Mouse (Mus musculus) liver, adult 2 months (tissue): ENCODE results near the gene Tmem132b.

Source experiments
- CTCF ChIP-seq: fragments of 200-500 bp; IDR thresholded peaks from 2 replicates; pipeline ENCODE4 v1.5.1; 2011; ENCODE audit warnings: low read depth, low read length, control low read depth
- POLR2A ChIP-seq: fragments of 200-500 bp; IDR thresholded peaks from 2 replicates; pipeline ENCODE4 v1.6.1; 2011; ENCODE audit warnings: low read length, control low read depth; ENCODE audit not compliant: insufficient read depth; ENCODE audit errors: extremely low read depth

DNA sequence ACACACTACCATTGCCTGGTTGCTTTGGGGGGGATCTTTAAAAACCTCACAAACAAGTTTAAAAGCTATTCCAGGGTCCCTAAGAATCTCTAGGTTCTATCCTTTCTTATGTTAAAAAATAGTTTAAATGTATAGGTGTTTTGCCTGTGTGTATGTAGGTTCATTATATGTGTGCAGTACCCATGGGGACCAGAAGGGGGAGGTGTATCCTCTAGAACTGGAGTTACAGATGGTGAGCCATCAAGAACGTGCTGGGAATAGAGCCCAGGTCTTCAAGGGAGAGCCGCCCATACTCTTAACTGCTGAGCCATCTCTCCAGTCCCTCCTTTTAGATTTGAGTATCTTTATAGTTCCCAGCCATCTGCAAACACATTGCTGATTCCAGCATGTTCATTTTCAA lies 13.5 kb downstream of the Tmem132b start:
- TF ChIP-seq CTCF: no peak
- TF ChIP-seq POLR2A: no peak
